Mouse (Mus musculus): Measurements from ENCODE around the gene Esrrg. TPM values are rescaled to one million over a fixed set of nuclear protein-coding genes. Genes with fewer than 3 reads are reported as not detected.
A peak's percentile ranks its signal among the peaks of the same experiment; 100 is the strongest.

Gene Esrrg
- total and polyA plus RNA-seq, 2 experiments, result 1.1 to 4.2 TPM

GRCm38 (mm10) chr1:187959192-187959591 is 350.6 kb downstream of the Esrrg start:
- no peak for DNase-seq (ENCODE audit: extremely low read depth, low read depth, low spot score)
- Histone ChIP-seq H3K79me2 (ENCODE audit: control insufficient read depth, insufficient read depth, low read length) (no peaks in the 10 kb centered on the region), H3K27me3 (ENCODE audit: control insufficient read depth, insufficient read depth, low read length) (no peaks in the 10 kb centered on the region), H3K4me1 (ENCODE audit: control insufficient read depth, insufficient read depth, low read length) (no peaks in the 10 kb centered on the region), H3K27ac (replicated peaks; ENCODE audit: insufficient read depth, low read depth, low read length) (no peak overlapping the region), H3K4me3 (ENCODE audit: insufficient read depth, low read depth, low read length) (no peak overlapping the region), H3K36me3 (ENCODE audit: control insufficient read depth, insufficient read depth, low read length) (no peaks in the 10 kb centered on the region), H3K9ac (ENCODE audit: low read depth, low read length) (no peak overlapping the region)
- WGBS, result 90% methylated on average over 9 of the region's 9 CpGs
- no peak for TF ChIP-seq POLR2A (IDR thresholded peaks at IDR 0.05; ENCODE audit: extremely low read depth, insufficient read depth, low read length)
- TF ChIP-seq CTCF (IDR thresholded peaks at IDR 0.05; ENCODE audit: low read depth, low read length), result no peak

GRCm38 (mm10) chr1:187961452-187961851 is 352.9 kb downstream of the Esrrg start:
- no peaks in the 10 kb centered on the region for H3K4me1 ChIP-seq (ENCODE audit: control insufficient read depth, insufficient read depth, low read length)
- no peaks in the 10 kb centered on the region for H3K27me3 ChIP-seq (ENCODE audit: control insufficient read depth, insufficient read depth, low read length)
- no peaks in the 10 kb centered on the region for H3K79me2 ChIP-seq (ENCODE audit: control insufficient read depth, insufficient read depth, low read length)
- DNase-seq (ENCODE audit: extremely low read depth, low read depth, low spot score), result no peak
- H3K4me3 ChIP-seq (ENCODE audit: insufficient read depth, low read depth, low read length), result no peak overlapping the region
- H3K27ac ChIP-seq (replicated peaks; ENCODE audit: insufficient read depth, low read depth, low read length), result no peak overlapping the region
- TF ChIP-seq POLR2A (IDR thresholded peaks at IDR 0.05; ENCODE audit: extremely low read depth, insufficient read depth, low read length) (0 out of 2 replicates have a peak, but pooled peaks have one; percentile 13), CTCF (IDR thresholded peaks at IDR 0.05; ENCODE audit: low read depth, low read length) (no peak)
- H3K36me3 ChIP-seq (ENCODE audit: control insufficient read depth, insufficient read depth, low read length), result no peaks in the 10 kb centered on the region
- 84% methylated on average over 5 of the region's 5 CpGs for WGBS
- no peak overlapping the region for H3K9ac ChIP-seq (ENCODE audit: low read depth, low read length)

- Histone ChIP-seq H3K36me3 (ENCODE audit: control insufficient read depth, insufficient read depth, low read length) (no peaks in the 10 kb centered on the region), H3K4me1 (ENCODE audit: control insufficient read depth, insufficient read depth, low read length) (no peaks in the 10 kb centered on the region), H3K79me2 (ENCODE audit: control insufficient read depth, insufficient read depth, low read length) (no peaks in the 10 kb centered on the region), H3K9ac (ENCODE audit: low read depth, low read length) (no peak overlapping the region), H3K27ac (replicated peaks; ENCODE audit: insufficient read depth, low read depth, low read length) (no peak overlapping the region), H3K27me3 (ENCODE audit: control insufficient read depth, insufficient read depth, low read length) (no peaks in the 10 kb centered on the region), H3K4me3 (ENCODE audit: insufficient read depth, low read depth, low read length) (no peak overlapping the region)
- 70% methylated on average over 18 of the region's 18 CpGs for WGBS
- DNase-seq (ENCODE audit: extremely low read depth, low read depth, low spot score), result no peak
- TF ChIP-seq CTCF (IDR thresholded peaks at IDR 0.05; ENCODE audit: low read depth, low read length), result no peak
- no peak for TF ChIP-seq POLR2A (IDR thresholded peaks at IDR 0.05; ENCODE audit: extremely low read depth, insufficient read depth, low read length)
Observed at GRCm38 (mm10) chr1:187964829-187965760, 356.5 kb downstream of the Esrrg start.

- Histone ChIP-seq H3K27ac (replicated peaks; ENCODE audit: insufficient read depth, low read depth, low read length) (no peak overlapping the region), H3K79me2 (ENCODE audit: control insufficient read depth, insufficient read depth, low read length) (no peaks in the 10 kb centered on the region), H3K36me3 (ENCODE audit: control insufficient read depth, insufficient read depth, low read length) (no peaks in the 10 kb centered on the region), H3K4me1 (ENCODE audit: control insufficient read depth, insufficient read depth, low read length) (no peaks in the 10 kb centered on the region), H3K9ac (ENCODE audit: low read depth, low read length) (no peak overlapping the region), H3K4me3 (ENCODE audit: insufficient read depth, low read depth, low read length) (no peak overlapping the region), H3K27me3 (ENCODE audit: control insufficient read depth, insufficient read depth, low read length) (no peaks in the 10 kb centered on the region)
- WGBS, result 83% methylated on average over 6 of the region's 6 CpGs
- TF ChIP-seq POLR2A (IDR thresholded peaks at IDR 0.05; ENCODE audit: extremely low read depth, insufficient read depth, low read length) (no peak), CTCF (IDR thresholded peaks at IDR 0.05; ENCODE audit: low read depth, low read length) (no peak)
- DNase-seq (ENCODE audit: extremely low read depth, low read depth, low spot score), result no peak
Observed at GRCm38 (mm10) chr1:187965921-187966320, 357.3 kb downstream of the Esrrg start.

- 94% methylated on average over 4 of the region's 4 CpGs for WGBS
- Histone ChIP-seq H3K4me1 (ENCODE audit: control insufficient read depth, insufficient read depth, low read length) (no peaks in the 10 kb centered on the region), H3K36me3 (ENCODE audit: control insufficient read depth, insufficient read depth, low read length) (no peaks in the 10 kb centered on the region), H3K4me3 (ENCODE audit: insufficient read depth, low read depth, low read length) (no peak overlapping the region), H3K27me3 (ENCODE audit: control insufficient read depth, insufficient read depth, low read length) (no peaks in the 10 kb centered on the region), H3K27ac (replicated peaks; ENCODE audit: insufficient read depth, low read depth, low read length) (no peak overlapping the region), H3K9ac (ENCODE audit: low read depth, low read length) (no peak overlapping the region), H3K79me2 (ENCODE audit: control insufficient read depth, insufficient read depth, low read length) (no peaks in the 10 kb centered on the region)
- TF ChIP-seq POLR2A (IDR thresholded peaks at IDR 0.05; ENCODE audit: extremely low read depth, insufficient read depth, low read length) (no peak), CTCF (IDR thresholded peaks at IDR 0.05; ENCODE audit: low read depth, low read length) (no peak)
- DNase-seq (ENCODE audit: extremely low read depth, low read depth, low spot score), result no peak
Observed at GRCm38 (mm10) chr1:187968379-187968778, 359.8 kb downstream of the Esrrg start.

GRCm38 (mm10) chr1:187969491-187969890 is 360.9 kb downstream of the Esrrg start:
- Histone ChIP-seq H3K9ac (ENCODE audit: low read depth, low read length) (no peak overlapping the region), H3K27me3 (ENCODE audit: control insufficient read depth, insufficient read depth, low read length) (no peaks in the 10 kb centered on the region), H3K36me3 (ENCODE audit: control insufficient read depth, insufficient read depth, low read length) (no peaks in the 10 kb centered on the region), H3K27ac (replicated peaks; ENCODE audit: insufficient read depth, low read depth, low read length) (no peak overlapping the region), H3K79me2 (ENCODE audit: control insufficient read depth, insufficient read depth, low read length) (no peaks in the 10 kb centered on the region), H3K4me1 (ENCODE audit: control insufficient read depth, insufficient read depth, low read length) (no peaks in the 10 kb centered on the region), H3K4me3 (ENCODE audit: insufficient read depth, low read depth, low read length) (no peak overlapping the region)
- no peak for TF ChIP-seq CTCF (IDR thresholded peaks at IDR 0.05; ENCODE audit: low read depth, low read length)
- no peak for TF ChIP-seq POLR2A (IDR thresholded peaks at IDR 0.05; ENCODE audit: extremely low read depth, insufficient read depth, low read length)
- DNase-seq (ENCODE audit: extremely low read depth, low read depth, low spot score), result no peak
- 95% methylated on average over 5 of the region's 5 CpGs for WGBS

Measured in liver, adult 2 months (tissue).